Mouse (Mus musculus) cortical plate, adult 2 months (tissue): ENCODE data around the gene Corin. TPM values are rescaled to one million over a fixed set of nuclear protein-coding genes. Genes with fewer than 3 reads are reported as not detected.

Experiments
- H3K27ac ChIP-seq: fragments of 200-500 bp; 2 replicates; pipeline ENCODE4 v1.5.1; 2012; ENCODE audit warnings: low read length, control low read depth, inconsistent platforms; ENCODE audit not compliant: insufficient read depth
- H3K4me1 ChIP-seq: fragments of 200-500 bp; 2 replicates; pipeline ENCODE4 v1.6.1; 2011; ENCODE audit warnings: low read length; ENCODE audit not compliant: control insufficient read depth, insufficient read depth
- H3K4me3 ChIP-seq: fragments of 200-500 bp; 2 replicates; pipeline ENCODE4 v1.5.1; 2011; ENCODE audit warnings: mild to moderate bottlenecking, low read length, control low read depth; ENCODE audit not compliant: insufficient read depth
- CTCF ChIP-seq: fragments of 200-500 bp; IDR thresholded peaks from 2 replicates; pipeline ENCODE4 v1.5.1; 2011; ENCODE audit warnings: mild to moderate bottlenecking, control low read depth, low read length; ENCODE audit not compliant: insufficient read depth; ENCODE audit errors: extremely low read depth
- POLR2A ChIP-seq: fragments of 200-500 bp; IDR thresholded peaks from 2 replicates; pipeline ENCODE4 v1.6.1; 2011; ENCODE audit warnings: mild to moderate bottlenecking, low read length, control low read depth; ENCODE audit not compliant: insufficient read depth; ENCODE audit errors: extremely low read depth
- polyA plus RNA-seq: library from polyadenylated mRNA; depleted of rRNA; stranded (reverse); fragments of >200 nt; gene quantifications from 2 replicates; pipeline ENCODE4 v1.2.3, GENCODE M21; 2012

The Corin gene
- polyA plus RNA-seq, 1 experiment: 0.17 TPM

DNA sequence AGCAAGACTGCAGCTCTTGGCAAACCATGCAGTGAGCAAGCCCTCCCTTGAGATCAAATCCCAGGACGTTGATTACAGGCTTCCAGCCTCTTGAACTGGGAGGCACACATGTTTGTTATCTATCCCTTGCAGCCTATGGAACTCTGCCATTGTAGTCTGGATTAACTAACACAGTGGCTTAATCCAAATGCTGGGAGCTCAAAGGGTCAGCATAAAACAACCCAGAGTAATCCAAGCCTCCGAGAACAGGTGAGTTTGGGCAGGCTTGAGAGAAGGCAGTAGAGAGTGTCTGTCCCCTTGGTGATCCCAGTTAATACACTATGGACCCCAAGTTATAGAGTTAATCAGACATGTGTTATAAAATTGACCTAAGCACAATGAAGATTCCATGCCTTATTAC lies 155.7 kb downstream of the Corin start:
- Histone ChIP-seq H3K4me1 (no peaks in the 10 kb centered on the region), H3K27ac (no peak overlapping the region), H3K4me3 (no peak overlapping the region)
- no peak for TF ChIP-seq POLR2A
- no peak for TF ChIP-seq CTCF

DNA sequence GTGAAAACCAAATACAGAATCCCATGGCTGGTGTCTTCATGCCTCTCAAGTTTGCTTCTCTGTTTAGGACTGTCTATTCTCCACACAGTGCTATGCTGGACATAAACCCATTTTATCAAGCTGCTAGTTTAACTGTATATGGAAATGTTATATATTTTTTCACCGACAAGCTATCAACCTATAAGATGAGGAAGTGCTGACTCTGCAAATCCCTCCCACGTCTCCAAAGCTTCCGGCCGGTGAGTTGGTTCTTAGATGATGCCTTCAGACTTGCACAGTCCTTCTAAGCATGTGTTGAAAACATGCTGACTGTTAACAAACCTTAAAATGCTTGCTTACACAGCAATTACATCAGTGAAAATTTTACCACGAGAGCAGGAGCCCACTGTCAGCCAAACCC lies 168.4 kb downstream of the Corin start:
- TF ChIP-seq CTCF: no peak
- TF ChIP-seq POLR2A: no peak
- no peaks in the 10 kb centered on the region for H3K4me1 ChIP-seq
- no peak overlapping the region for H3K4me3 ChIP-seq
- H3K27ac ChIP-seq: no peak overlapping the region

GRCm38 (mm10) chr5:72332901-72333300 lies 171.4 kb downstream of the Corin start:
- no peak overlapping the region for H3K4me3 ChIP-seq
- no peak for TF ChIP-seq CTCF
- no peak for TF ChIP-seq POLR2A
- no peaks in the 10 kb centered on the region for H3K4me1 ChIP-seq
- no peak overlapping the region for H3K27ac ChIP-seq

- no peak overlapping the region for H3K27ac ChIP-seq
- H3K4me1 ChIP-seq: no peaks in the 10 kb centered on the region
- no peak for TF ChIP-seq POLR2A
- TF ChIP-seq CTCF: no peak
- no peak overlapping the region for H3K4me3 ChIP-seq
Measured at GRCm38 (mm10) chr5:72331217-72331616, 173.1 kb downstream of the Corin start.

DNA sequence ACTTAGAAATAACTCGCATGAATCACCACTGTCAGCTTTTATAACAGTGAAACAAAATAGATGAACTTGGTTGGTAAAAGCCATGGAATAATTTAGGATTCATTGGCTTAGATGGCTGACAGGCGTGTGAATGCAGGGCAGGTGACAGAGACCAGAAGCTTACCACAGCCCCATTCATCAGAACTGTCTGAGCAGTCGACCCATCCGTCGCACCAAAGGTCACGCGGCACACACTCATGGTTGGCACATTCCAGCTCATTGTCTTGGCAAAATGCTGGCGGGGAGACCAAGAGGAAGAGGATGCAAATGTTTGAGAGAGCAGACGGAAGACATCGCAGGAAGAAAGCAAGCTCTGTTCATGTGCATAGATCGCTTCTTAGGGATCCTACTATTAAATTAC lies 173.6 kb downstream of the Corin start:
- Histone ChIP-seq H3K4me3 (no peak overlapping the region), H3K4me1 (no peaks in the 10 kb centered on the region), H3K27ac (no peak overlapping the region)
- TF ChIP-seq POLR2A: no peak
- no peak for TF ChIP-seq CTCF

DNA sequence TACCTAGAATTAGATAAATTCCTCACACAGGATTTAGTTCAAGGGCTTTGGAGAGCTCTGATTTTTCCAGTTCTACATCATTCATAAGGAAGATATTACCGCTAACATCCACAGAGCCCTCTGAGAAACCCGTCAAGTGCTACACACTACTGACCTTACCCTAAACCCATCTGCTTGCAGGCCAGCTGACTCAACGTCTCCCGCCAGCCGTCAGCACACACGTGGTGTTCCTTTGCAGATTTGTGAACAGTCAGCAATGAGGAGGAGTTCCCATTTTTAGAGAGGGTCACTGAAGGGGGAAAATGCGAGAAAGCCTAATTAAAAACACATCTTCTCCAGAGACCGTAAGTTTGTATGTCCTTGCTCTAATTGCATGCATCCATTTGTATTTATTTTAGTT lies 174.8 kb downstream of the Corin start:
- TF ChIP-seq POLR2A (no peak), CTCF (no peak)
- Histone ChIP-seq H3K4me1 (no peaks in the 10 kb centered on the region), H3K27ac (no peak overlapping the region)

GRCm38 (mm10) chr5:72315282-72315681 lies 189.0 kb downstream of the Corin start:
- no peak overlapping the region for H3K4me3 ChIP-seq
- TF ChIP-seq CTCF (no peak), POLR2A (no peak)
- no peak overlapping the region for H3K27ac ChIP-seq
- H3K4me1 ChIP-seq: no peaks in the 10 kb centered on the region; the same call in 1 of the 2 replicates

More for the DNA sequence above, 174.8 kb downstream of the Corin start:
- H3K4me3 ChIP-seq: no peak overlapping the region

- Histone ChIP-seq H3K4me3 (no peak overlapping the region), H3K4me1 (no peaks in the 10 kb centered on the region; the same call in 1 of the 2 replicates), H3K27ac (no peak overlapping the region)
- TF ChIP-seq CTCF: no peak
Measured at GRCm38 (mm10) chr5:72298418-72299104, 205.7 kb downstream of the Corin start.

DNA sequence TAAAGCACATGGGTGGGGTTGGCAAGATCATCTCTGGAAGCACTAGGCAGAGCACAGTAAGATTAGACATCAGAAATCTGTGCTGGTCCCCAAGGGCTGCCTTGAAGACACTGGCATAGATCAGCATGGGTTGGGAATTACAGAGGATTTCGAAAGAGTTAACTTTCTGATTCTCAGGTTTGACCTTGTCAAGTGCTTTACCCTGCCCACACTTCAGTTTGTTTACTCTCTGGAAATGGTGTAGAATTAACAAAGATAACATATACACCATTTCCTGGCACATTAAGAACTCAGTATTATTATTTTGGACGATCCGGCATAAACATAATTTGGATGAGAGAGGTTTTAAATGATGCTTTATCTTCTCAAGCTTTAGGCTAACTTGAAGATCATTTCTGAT lies 219.2 kb downstream of the Corin start:
- H3K27ac ChIP-seq: no peak overlapping the region
- no peak overlapping the region for H3K4me3 ChIP-seq
- no peaks in the 10 kb centered on the region for H3K4me1 ChIP-seq
- TF ChIP-seq POLR2A (no peak), CTCF (no peak)

DNA sequence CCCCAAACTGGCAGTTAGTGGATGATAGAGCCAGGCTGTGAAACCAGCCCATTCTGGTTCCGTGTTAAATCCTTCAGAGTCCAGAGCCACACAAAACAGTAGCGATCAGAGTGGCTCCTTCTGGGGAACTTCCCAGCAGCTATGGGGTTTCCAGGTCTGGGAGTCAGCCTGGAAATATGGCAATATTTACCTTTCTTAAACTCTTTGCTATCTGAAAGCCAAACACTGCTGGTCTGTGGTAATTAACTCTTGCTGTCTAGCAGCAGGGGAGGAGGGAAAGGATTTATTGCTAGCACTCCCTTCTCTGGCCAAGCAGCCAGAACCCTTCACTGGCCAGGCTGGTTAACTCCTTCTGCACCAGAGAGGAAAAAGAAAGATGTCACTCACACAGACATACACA lies 221.4 kb downstream of the Corin start:
- Histone ChIP-seq H3K4me1 (no peaks in the 10 kb centered on the region), H3K4me3 (no peak overlapping the region), H3K27ac (no peak overlapping the region)
- TF ChIP-seq CTCF (no peak), POLR2A (no peak)
